In the genomic region with DNA sequence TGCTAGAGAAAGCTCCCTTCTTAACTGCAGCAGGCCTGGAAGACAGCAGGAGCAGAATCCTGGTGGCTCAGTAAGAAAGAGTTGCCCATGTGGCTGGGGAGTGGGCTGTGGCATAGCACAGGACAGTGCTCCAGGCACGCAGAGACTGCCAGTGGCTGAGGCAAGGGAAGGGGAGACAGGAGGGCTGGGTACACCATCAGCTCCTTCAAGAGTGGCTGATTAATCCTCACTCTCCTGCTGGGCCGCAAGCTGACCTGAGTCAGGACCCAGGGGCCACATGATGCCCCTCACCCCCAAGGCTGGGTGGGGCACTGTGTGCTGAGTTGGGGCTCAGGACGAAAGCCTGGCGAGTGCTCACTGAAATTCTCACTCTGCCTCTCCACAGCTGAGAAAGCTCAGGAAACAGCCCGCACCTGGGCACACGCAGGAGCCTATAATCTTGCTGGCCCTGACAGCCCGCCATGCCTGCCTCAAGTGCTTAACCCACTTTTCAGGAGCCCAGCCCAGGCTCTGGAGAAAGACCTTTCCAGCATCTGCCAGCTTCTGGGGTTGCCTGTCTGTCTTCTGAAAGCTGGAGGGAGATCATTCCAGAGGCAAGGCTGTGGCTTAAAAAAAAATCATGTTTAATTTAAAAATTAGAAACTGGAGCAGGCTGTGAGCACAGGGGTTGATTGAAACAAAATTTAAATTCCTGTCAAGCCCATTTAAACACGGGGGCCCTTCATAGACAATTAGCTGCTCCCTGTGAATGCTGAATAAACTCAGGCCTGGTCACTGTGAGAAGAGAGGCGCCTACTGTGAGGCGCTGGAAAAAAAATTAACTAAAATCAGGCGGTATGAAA, we compare ENCODE assay signal across 16 mouse cellular contexts. TPM values are rescaled to one million over a fixed set of nuclear protein-coding genes. Genes with fewer than 3 reads are reported as not detected.
DNase-seq lines count a peak whose midpoint lies in the region; ATAC-seq lines count a peak whose summit lies in the region.
"Had no signal": no experiment of that assay in that cellular context is flagged by ENCODE, and none has a peak within 500 bp of the region (broad histone marks: within the 10 kb centered on the region; RNA-seq: fewer than 3 reads in every experiment).

No protein-coding gene starts in this region.

- H3K9ac ChIP-seq in neural tube, embryonic 11.5 days (ENCODE audit: low read length): no peak overlapping the region
- H3K9ac ChIP-seq in forebrain, embryonic 14.5 days (ENCODE audit: low read length): peak overlapping the region; percentile 35; the same call in 1 of the 2 replicates
- H3K9ac ChIP-seq in limb, embryonic 12.5 days (replicated peaks): no peak overlapping the region
- H3K9ac ChIP-seq: lung, embryonic 14.5 days had no signal

- 49% methylated on average over 11 of the region's 11 CpGs for WGBS in neural tube, embryonic 11.5 days
- 9% methylated on average over 11 of the region's 11 CpGs for WGBS in forebrain, embryonic 14.5 days
- 35% methylated on average over 11 of the region's 11 CpGs for WGBS in limb, embryonic 12.5 days

- no peak for ATAC-seq in neural tube, embryonic 11.5 days (ENCODE audit: insufficient read depth, low FRiP score, low TSS enrichment)
- ATAC-seq in forebrain, embryonic 14.5 days: peak; percentile 28; the same call in 1 of the 2 replicates
- 0 out of 2 replicates have a peak, but pooled peaks have one; percentile 37 for ATAC-seq in limb, embryonic 12.5 days (ENCODE audit: insufficient number of reproducible peaks, insufficient read depth, low FRiP score, low TSS enrichment, low read depth)
- ATAC-seq: activated CD4-positive, CD25-positive, alpha-beta regulatory T cell, adult 4 months; CD4-positive, CD25-positive, alpha-beta regulatory T cell, adult 4 months had no signal

- peaks cover 9% of the 10 kb centered on the region for H3K4me1 ChIP-seq in neural tube, embryonic 11.5 days (ENCODE audit: control insufficient read depth, insufficient read depth, low read length)
- peaks cover 20% of the 10 kb centered on the region for H3K4me1 ChIP-seq in forebrain, embryonic 14.5 days (ENCODE audit: control insufficient read depth, insufficient read depth, low read length)
- H3K4me1 ChIP-seq in limb, embryonic 12.5 days (replicated peaks): peaks cover 36% of the 10 kb centered on the region

- no peaks in the 10 kb centered on the region for H3K27me3 ChIP-seq in neural tube, embryonic 11.5 days (ENCODE audit: control insufficient read depth, insufficient read depth, low read length)
- peaks cover 20% of the 10 kb centered on the region for H3K27me3 ChIP-seq in forebrain, embryonic 14.5 days (replicated peaks; ENCODE audit: control insufficient read depth, insufficient read depth, low read length)
- peaks cover 10% of the 10 kb centered on the region for H3K27me3 ChIP-seq in limb, embryonic 12.5 days

- 0 out of 2 replicates have a peak overlapping the region, but pooled peaks have one; percentile 35 for H3K27ac ChIP-seq in neural tube, embryonic 11.5 days (ENCODE audit: low read depth, low read length)
- peak overlapping the region; percentile 52; the same call in 1 of the 2 replicates for H3K27ac ChIP-seq in forebrain, embryonic 14.5 days (ENCODE audit: low read depth, low read length)
- 0 out of 2 replicates have a peak overlapping the region, but pooled peaks have one; percentile 17 for H3K27ac ChIP-seq in limb, embryonic 12.5 days

- no peaks in the 10 kb centered on the region for H3K36me3 ChIP-seq in neural tube, embryonic 11.5 days (ENCODE audit: control insufficient read depth, insufficient read depth, low read length)
- H3K36me3 ChIP-seq in forebrain, embryonic 14.5 days (ENCODE audit: control insufficient read depth, insufficient read depth, low read length): no peaks in the 10 kb centered on the region
- peaks cover 18% of the 10 kb centered on the region for H3K36me3 ChIP-seq in limb, embryonic 12.5 days

- no peak overlapping the region for H3K4me3 ChIP-seq in neural tube, embryonic 11.5 days (ENCODE audit: low read depth, low read length)
- H3K4me3 ChIP-seq in forebrain, embryonic 14.5 days (ENCODE audit: low read depth, low read length): no peak overlapping the region
- no peak overlapping the region for H3K4me3 ChIP-seq in limb, embryonic 12.5 days (replicated peaks)

- DNase-seq in neural tube, embryonic 11.5 days (ENCODE audit: low spot score): no peak
- no peak for DNase-seq in neural tube, embryonic 10.5 days (ENCODE audit: extremely low spot score, low spot score)
- DNase-seq in forebrain, embryonic 14.5 days (ENCODE audit: low spot score): peak; percentile 44
- no peak for DNase-seq in ovary, postnatal 14 days (ENCODE audit: low spot score)
- no peak for DNase-seq in gastrocnemius, adult 18-20 months (ENCODE audit: low spot score)
- no peak for DNase-seq in spleen, postnatal 36 days (ENCODE audit: low spot score in 2 of 2)
- DNase-seq: cerebellum, postnatal 36 days; kidney, adult 18-20 months; kidney, postnatal 36 days; layer of hippocampus, postnatal 36 days; liver had no signal

- no peaks in the 10 kb centered on the region for H3K9me3 ChIP-seq in neural tube, embryonic 11.5 days (ENCODE audit: control insufficient read depth, low read length)
- H3K9me3 ChIP-seq in forebrain, embryonic 14.5 days (replicated peaks; ENCODE audit: control insufficient read depth, low read length): no peaks in the 10 kb centered on the region
- no peaks in the 10 kb centered on the region for H3K9me3 ChIP-seq in limb, embryonic 12.5 days

- H3K4me2 ChIP-seq in neural tube, embryonic 11.5 days (ENCODE audit: low read depth): no peak overlapping the region
- H3K4me2 ChIP-seq in forebrain, embryonic 14.5 days (ENCODE audit: low read length): peak overlapping the region; percentile 14; the same call in 1 of the 2 replicates
- H3K4me2 ChIP-seq in limb, embryonic 12.5 days: no peak overlapping the region
- H3K4me2 ChIP-seq: lung, embryonic 14.5 days had no signal

RNA-seq across cellular contexts. Expression of a gene that starts 32.8 kb away (rescaled TPM):
- polyA plus RNA-seq in neural tube, embryonic 11.5 days (2014; fragmentation: Nextera tagmentation; extraction: Ambion mirVana): 7.6 and 7.7 TPM in 2 replicates
- 0.27 and 0.30 TPM in 2 replicates for polyA plus RNA-seq in forebrain, embryonic 14.5 days (2014; fragmentation: Nextera tagmentation; extraction: Ambion mirVana)
- 0.11 and 0.12 TPM in 2 replicates for polyA plus RNA-seq in limb, embryonic 12.5 days (2016; fragmentation: Nextera tagmentation; extraction: Ambion mirVana)
- under 1 TPM; 0.05 to 0.11 TPM for total RNA-seq in gastrocnemius, adult 18-20 months (2021)
- total RNA-seq: heart, postnatal 25 days had no signal
- polyA plus RNA-seq: activated CD4-positive, CD25-positive, alpha-beta regulatory T cell, adult 4 months; CD4-positive, CD25-positive, alpha-beta regulatory T cell, adult 4 months; lung, embryonic 14.5 days had no signal
